Comparison of ENCODE assay signal across 20 mouse cellular contexts in the genomic region with DNA sequence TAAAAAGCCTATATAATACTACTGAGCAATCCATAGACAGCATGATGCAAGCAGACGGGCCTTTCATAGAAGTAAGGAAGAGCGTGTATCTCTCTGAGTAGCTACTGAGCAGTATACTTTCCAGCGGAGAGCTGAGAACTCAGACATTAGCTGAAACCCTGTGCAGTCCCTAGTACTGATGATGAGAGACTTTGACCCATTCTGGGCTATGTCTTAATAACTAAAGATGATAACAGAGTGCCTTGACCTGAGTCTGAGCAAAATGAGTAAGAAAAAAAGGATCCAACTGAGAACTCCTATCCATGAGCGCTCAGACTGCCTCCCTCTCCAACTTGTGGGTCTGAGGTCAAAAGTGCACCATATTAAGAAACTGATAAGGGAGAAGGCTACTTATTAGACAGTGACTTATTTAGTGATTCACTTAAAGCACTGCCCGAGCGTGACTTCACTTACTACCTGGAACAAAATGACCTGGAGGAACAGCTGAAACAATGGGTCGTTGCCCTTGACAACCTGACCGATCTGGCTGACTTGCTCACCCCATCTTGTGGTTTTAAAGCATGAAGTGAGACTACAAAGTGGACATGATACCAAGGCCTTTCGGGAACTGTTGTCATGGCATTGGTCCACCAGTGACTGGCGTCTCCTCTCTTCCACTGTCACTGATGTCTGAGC. TPM values are rescaled to one million over a fixed set of nuclear protein-coding genes. Genes with fewer than 3 reads are reported as not detected.
DNase-seq lines count a peak whose midpoint lies in the region; ATAC-seq and TF ChIP-seq lines count a peak whose summit lies in the region.
"Had no signal": no experiment of that assay in that cellular context is flagged by ENCODE, and none has a peak within 500 bp of the region (broad histone marks: within the 10 kb centered on the region; RNA-seq: fewer than 3 reads in every experiment).

No protein-coding gene starts in this region.

- peak; percentile 12 for ATAC-seq in Patski
- no peak for ATAC-seq in intestine, embryonic 14.5 days (replicated peaks; ENCODE audit: low FRiP score, low TSS enrichment, low read depth)
- ATAC-seq: forebrain, embryonic 13.5 days; forebrain, postnatal 0 days; inflammation-experienced regulatory T-cells, adult 6 months had no signal

- in situ Hi-C loops in Patski (cut with MboI; ENCODE audit: low pct_unique_long_range_greater_than_20kb) = no loop called here

- H3K36me3 ChIP-seq in intestine, embryonic 14.5 days (ENCODE audit: control insufficient read depth, insufficient read depth, low read length) = no peaks in the 10 kb centered on the region
- no peaks in the 10 kb centered on the region for H3K36me3 ChIP-seq in splenic B cell, adult 2 months (ENCODE audit: control insufficient read depth, insufficient read depth, low read length, poor library complexity, severe bottlenecking)
- H3K36me3 ChIP-seq: embryonic facial prominence, embryonic 10.5 days; heart, embryonic 13.5 days; hindbrain, embryonic 15.5 days had no signal

- H3K4me2 ChIP-seq in intestine, embryonic 14.5 days (ENCODE audit: low read length) = no peak overlapping the region
- H3K4me2 ChIP-seq: forebrain, embryonic 13.5 days; heart, embryonic 13.5 days; hindbrain, embryonic 15.5 days had no signal

- H3K9ac ChIP-seq in intestine, embryonic 14.5 days (ENCODE audit: low read length) = no peak overlapping the region
- H3K9ac ChIP-seq: forebrain, embryonic 13.5 days; forebrain, postnatal 0 days; heart, embryonic 13.5 days; hindbrain, embryonic 15.5 days had no signal

- no peaks in the 10 kb centered on the region for H3K4me1 ChIP-seq in intestine, embryonic 14.5 days (replicated peaks; ENCODE audit: control insufficient read depth, insufficient read depth, low read length)
- H3K4me1 ChIP-seq: forebrain, embryonic 13.5 days; hindbrain, embryonic 15.5 days had no signal

- intact Hi-C loops in left cerebral cortex, postnatal 4 days (cut with DNase I) = no loop called here

- H3K9me3 ChIP-seq in intestine, embryonic 14.5 days (ENCODE audit: control insufficient read depth, low read length) = no peaks in the 10 kb centered on the region
- H3K9me3 ChIP-seq: embryonic facial prominence, embryonic 10.5 days; forebrain, embryonic 13.5 days; heart, embryonic 13.5 days; hindbrain, embryonic 15.5 days had no signal

- POLR2A ChIA-PET in Patski (lab: Charles Lee) = no interaction called here

- TF ChIP-seq CTCF in Patski (IDR thresholded peaks at IDR 0.05) = no peak

- CTCF ChIA-PET in Patski (lab: Charles Lee) = interaction anchor here (1.7 kb wide), 1 partner anchor 10 kb away, joined by 3 read pairs; no protein-coding TSS in a partner anchor

- no peak overlapping the region for H3K4me3 ChIP-seq in intestine, embryonic 14.5 days (ENCODE audit: low read depth, low read length)
- H3K4me3 ChIP-seq: embryonic facial prominence, embryonic 10.5 days; forebrain, embryonic 13.5 days; heart, embryonic 13.5 days; hindbrain, embryonic 15.5 days had no signal

- 71% methylated on average over 10 of the region's 10 CpGs for WGBS in intestine, embryonic 14.5 days

- no peak overlapping the region for H3K27ac ChIP-seq in intestine, embryonic 14.5 days (ENCODE audit: low read depth)
- H3K27ac ChIP-seq: embryonic facial prominence, embryonic 10.5 days; forebrain, embryonic 13.5 days; heart, embryonic 13.5 days; hindbrain, embryonic 15.5 days had no signal

- H3K27me3 ChIP-seq in Patski = no peaks in the 10 kb centered on the region
- H3K27me3 ChIP-seq in intestine, embryonic 14.5 days (replicated peaks; ENCODE audit: control insufficient read depth, insufficient read depth, low read length) = no peaks in the 10 kb centered on the region
- H3K27me3 ChIP-seq in splenic B cell, adult 2 months (ENCODE audit: control insufficient read depth, insufficient read depth, low read length, poor library complexity, severe bottlenecking) = no peaks in the 10 kb centered on the region
- H3K27me3 ChIP-seq: forebrain, embryonic 13.5 days; heart, embryonic 13.5 days; hindbrain, embryonic 15.5 days had no signal

- peak; percentile 9 for DNase-seq in lung, postnatal 36 days
- no peak for DNase-seq in lung, postnatal 14 days
- peak; percentile 15 for DNase-seq in Patski (ENCODE audit: low read depth, low spot score)
- DNase-seq in intestine, embryonic 14.5 days (ENCODE audit: low spot score) = peak; percentile 27
- DNase-seq in splenic B cell, adult 2 months (ENCODE audit: low read depth, low spot score) = peak; percentile 13
- DNase-seq in embryo, embryonic 10 days (ENCODE audit: low spot score) = no peak
- DNase-seq in left cerebral cortex, postnatal 4 days = no peak
- DNase-seq: adrenal gland, postnatal 10 days; cerebellum, adult 11-12 months; cerebellum, adult 9-11 months; cerebellum, postnatal 36 days; forebrain, postnatal 0 days; gastrocnemius, postnatal 14 days; heart, postnatal 36 days had no signal

RNA-seq across cellular contexts. Expression of gene Cfap161, which starts 32.9 kb away (rescaled TPM):
- polyA plus RNA-seq in Patski (2021) = not detected
- polyA plus RNA-seq in intestine, embryonic 14.5 days (2014; fragmentation: Nextera tagmentation; extraction: Ambion mirVana) = 0.17 and 0.45 TPM in 2 replicates
- total RNA-seq in left cerebral cortex, postnatal 4 days (2021) = 1 to 10 TPM; 1.0 to 1.1 TPM
- total RNA-seq: gastrocnemius, adult 18-20 months; gastrocnemius, postnatal 14 days; heart, postnatal 36 days had no signal
- polyA plus RNA-seq: inflammation-experienced regulatory T-cells, adult 6 months had no signal

RNA-seq across cellular contexts. Expression of gene Tlnrd1, which starts 56.6 kb away (rescaled TPM):
- 15.6 TPM for polyA plus RNA-seq in Patski (2021)
- polyA plus RNA-seq in intestine, embryonic 14.5 days (2014; fragmentation: Nextera tagmentation; extraction: Ambion mirVana) = 13.0 and 17.0 TPM in 2 replicates
- total RNA-seq in left cerebral cortex, postnatal 4 days (2021) = 10 to 100 TPM; 20.5 to 20.7 TPM

RNA-seq across cellular contexts. Expression of gene Mesd, which starts 56.7 kb away (rescaled TPM):
- polyA plus RNA-seq in Patski (2021) = 156 TPM
- polyA plus RNA-seq in intestine, embryonic 14.5 days (2014; fragmentation: Nextera tagmentation; extraction: Ambion mirVana) = 84.5 and 96.8 TPM in 2 replicates
- total RNA-seq in left cerebral cortex, postnatal 4 days (2021) = 10 to 100 TPM; 55.4 to 60.3 TPM

Comparison
In these comparisons a context has a peak if more than half of its experiments do, and no peak if none do; other contexts are left out.
1. DNase-seq: peak in lung, postnatal 36 days (single experiment), Patski (single experiment), intestine, embryonic 14.5 days (single experiment) and splenic B cell, adult 2 months (single experiment); none in lung, postnatal 14 days (single experiment), embryo, embryonic 10 days (single experiment) and left cerebral cortex, postnatal 4 days (single experiment).